Mouse (Mus musculus): Measurements from ENCODE around the gene Kiss1. TPM values are rescaled to one million over a fixed set of nuclear protein-coding genes. Genes with fewer than 3 reads are reported as not detected.

Kiss1 gene
- total RNA-seq, 1 experiment from 2014 or later = not detected

DNA sequence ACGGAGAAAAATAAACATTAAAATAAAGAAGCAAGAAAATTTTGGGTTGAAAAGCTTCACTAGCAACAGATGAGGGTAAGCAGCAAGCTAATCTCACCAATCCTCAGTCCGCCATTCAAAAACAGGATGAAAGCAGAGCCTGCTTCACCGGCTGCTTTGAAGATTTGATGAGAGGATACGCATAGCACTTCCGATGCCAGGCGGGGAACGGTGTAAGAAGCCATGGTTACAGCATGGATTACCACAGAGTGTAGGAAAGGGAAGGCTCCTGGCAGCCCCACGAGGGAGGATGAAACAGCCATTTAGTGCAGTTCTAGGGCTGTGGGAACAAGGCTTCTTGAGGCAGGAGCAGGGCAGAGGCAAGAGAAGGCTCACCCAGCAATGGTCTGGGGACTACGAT is 30.1 kb downstream of the Kiss1 start:
- ATAC-seq (replicated peaks; ENCODE audit: insufficient number of reproducible peaks, low FRiP score, low TSS enrichment, poor library complexity, severe bottlenecking) = no peak

DNA sequence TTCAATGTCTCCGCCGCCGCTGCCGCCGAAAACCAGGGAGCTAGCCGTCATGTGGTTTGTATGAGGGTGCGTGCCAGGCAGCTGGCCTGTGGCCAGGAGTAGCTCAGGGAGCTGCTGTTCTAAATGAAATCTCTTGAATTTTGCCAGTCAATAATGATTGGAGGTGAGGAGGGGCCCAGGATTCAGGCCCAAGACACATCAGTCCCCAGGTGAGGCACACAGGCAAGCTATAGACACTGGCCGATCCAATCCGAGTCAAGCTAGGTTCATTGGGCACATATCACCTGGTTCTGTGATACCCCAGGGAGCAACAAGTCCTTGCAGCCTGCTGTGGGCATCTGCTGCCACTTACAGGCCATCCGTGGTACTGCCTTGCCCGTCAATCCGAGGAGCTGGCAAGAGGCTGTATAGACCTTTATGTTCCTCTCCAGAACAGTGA is 31.7 kb downstream of the Kiss1 start:
- ATAC-seq (replicated peaks; ENCODE audit: insufficient number of reproducible peaks, low FRiP score, low TSS enrichment, poor library complexity, severe bottlenecking) = 0 out of 2 replicates have a peak, but pooled peaks have one; percentile 40

DNA sequence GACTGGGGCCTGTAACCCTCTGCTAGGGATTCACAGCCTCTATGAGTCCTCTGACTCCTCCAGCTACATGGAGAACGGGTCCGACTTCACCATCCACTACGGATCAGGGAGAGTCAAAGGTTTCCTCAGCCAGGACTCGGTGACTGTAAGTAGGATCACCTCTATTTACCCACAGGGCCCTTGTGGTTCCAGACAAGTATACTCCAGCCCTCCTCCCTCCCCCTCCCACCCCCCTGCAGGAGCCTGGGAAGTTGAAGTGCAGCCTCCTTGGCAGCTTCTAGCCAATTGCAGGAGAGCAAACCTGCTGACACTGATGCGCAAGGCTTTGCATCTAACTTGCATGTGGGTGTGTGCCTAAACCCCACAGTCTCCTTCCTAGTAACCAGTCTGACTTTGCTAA is 33.8 kb downstream of the Kiss1 start:
- ATAC-seq (replicated peaks; ENCODE audit: insufficient number of reproducible peaks, low FRiP score, low TSS enrichment, poor library complexity, severe bottlenecking) = no peak

- no peak for ATAC-seq (replicated peaks; ENCODE audit: insufficient number of reproducible peaks, low FRiP score, low TSS enrichment, poor library complexity, severe bottlenecking)
Measured at GRCm38 (mm10) chr1:133355912-133356311, 34.2 kb downstream of the Kiss1 start.

DNA sequence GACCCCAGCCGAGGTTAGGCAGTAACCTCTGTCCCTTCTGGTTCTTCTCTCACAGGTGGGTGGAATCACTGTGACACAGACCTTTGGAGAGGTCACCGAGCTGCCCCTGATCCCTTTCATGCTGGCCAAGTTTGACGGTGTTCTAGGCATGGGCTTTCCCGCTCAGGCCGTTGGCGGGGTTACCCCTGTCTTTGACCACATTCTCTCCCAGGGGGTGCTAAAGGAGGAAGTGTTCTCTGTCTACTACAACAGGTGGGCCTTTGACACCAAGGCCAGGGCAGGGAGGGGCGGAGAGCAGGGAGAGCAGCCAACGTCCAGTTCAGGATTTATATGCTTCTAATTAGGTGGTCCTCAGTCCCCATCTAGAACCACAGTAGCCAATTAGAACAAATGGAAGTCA is 34.7 kb downstream of the Kiss1 start:
- ATAC-seq (replicated peaks; ENCODE audit: insufficient number of reproducible peaks, low FRiP score, low TSS enrichment, poor library complexity, severe bottlenecking) = no peak

- ATAC-seq (replicated peaks; ENCODE audit: insufficient number of reproducible peaks, low FRiP score, low TSS enrichment, poor library complexity, severe bottlenecking) = no peak
Measured at GRCm38 (mm10) chr1:133361006-133361405, 39.3 kb downstream of the Kiss1 start.

DNA sequence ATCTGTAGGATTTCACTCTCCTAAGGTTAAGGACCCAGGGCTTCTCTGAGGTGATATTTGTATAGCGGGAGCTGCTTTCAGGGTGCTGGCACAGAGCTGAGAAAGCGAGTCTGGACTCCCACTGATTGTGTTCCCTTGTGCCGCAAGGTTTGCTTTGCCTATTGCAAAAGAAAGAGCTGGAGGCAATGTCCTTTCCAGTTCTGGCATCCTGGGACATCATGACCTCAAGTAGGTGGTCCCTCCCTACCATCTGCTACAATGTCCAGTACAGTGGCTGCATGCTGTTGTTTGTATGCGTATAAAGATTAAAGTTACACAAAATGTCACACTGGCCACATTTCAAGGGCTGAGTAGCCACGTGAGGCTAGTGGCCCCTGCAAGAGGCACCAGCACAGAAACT is 40.4 kb downstream of the Kiss1 start:
- no peak for ATAC-seq (replicated peaks; ENCODE audit: insufficient number of reproducible peaks, low FRiP score, low TSS enrichment, poor library complexity, severe bottlenecking)

GRCm38 (mm10) chr1:133363276-133364021 is 41.8 kb downstream of the Kiss1 start, which contains the start of gene Etnk2:
Etnk2 (plus strand) TSS chr1:133363572.
- ATAC-seq (replicated peaks; ENCODE audit: insufficient number of reproducible peaks, low FRiP score, low TSS enrichment, poor library complexity, severe bottlenecking) = no peak

DNA sequence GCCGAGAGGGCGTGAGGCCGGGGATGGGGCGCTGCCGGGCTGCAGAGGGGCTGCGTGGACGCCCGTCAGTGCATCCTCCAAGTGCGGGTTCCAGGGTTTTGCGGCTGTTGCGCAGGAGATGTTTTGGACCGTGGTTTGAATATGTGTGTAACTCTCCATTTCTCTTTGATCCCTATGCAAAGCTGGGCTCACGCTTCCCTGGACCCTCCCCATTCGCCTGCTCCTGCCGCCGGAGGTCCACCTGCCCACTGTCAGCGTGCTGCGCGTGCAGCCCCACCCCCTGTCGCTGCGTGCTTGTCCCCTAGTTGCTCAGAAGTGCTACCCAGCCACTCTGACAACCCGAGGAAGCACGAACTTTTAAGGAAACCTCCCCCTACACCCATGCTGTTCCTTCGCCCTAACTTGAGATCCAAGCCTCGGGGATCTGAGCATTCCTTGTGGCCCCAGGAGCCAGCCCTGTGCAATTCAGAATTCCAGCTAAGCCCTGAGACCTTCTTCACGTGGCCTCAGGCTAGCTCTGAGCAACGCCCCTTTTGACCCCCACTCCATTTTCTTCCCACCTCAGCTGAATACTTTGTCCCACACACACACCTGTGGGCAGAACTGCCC is 42.5 kb downstream of the Kiss1 start:
- ATAC-seq (replicated peaks; ENCODE audit: insufficient number of reproducible peaks, low FRiP score, low TSS enrichment, poor library complexity, severe bottlenecking) = no peak

DNA sequence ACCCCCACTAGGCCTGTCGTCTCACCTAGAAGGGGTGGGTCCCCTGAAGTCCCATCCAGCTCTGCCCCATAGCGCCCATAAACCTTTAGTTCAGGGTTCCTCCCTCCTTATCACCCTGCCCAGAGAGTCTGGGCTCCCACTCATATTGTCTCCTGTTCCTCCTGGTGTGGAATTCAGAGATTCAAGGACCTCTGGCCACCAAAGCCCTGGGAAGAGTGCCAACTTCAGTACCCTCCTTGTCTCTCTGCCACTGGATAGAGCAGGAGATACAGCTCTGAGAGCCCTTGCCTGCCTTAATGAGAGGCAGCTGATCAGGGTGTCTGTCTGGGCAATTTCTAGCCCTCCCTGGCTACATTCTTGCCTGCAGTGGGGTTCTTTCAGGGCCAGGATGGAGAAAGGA is 43.2 kb downstream of the Kiss1 start:
- ATAC-seq (replicated peaks; ENCODE audit: insufficient number of reproducible peaks, low FRiP score, low TSS enrichment, poor library complexity, severe bottlenecking) = no peak

DNA sequence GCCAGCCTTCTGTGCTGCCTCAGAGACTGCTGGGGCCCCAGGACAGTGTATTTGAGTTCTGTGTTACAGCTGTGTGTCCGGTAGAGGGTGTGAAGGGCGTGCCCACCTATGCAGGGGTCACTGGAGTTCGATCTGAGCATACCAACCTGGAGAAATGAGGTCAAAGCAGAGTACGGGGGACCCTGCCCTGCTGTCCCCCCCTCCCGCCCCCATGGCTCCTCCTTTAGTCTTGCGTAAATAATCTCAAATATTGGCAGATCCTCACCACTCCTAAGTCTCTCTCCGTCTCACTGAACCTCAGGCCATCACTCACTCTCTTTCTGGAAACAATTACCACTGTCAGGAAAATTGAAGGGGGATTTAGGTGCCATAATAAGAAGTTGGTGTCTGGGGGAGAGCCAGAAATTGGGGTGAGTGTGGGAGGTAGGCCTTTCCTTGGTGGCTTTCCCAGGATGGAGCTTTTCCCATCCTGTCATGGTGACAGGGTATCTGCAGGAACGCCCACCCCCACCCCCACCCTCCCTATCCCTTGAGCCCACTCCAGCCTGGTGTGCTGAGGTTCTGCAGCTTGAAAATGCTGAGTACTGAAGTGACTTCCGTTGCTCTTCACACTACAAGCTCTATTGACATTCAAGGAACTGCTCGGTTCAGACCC is 45.4 kb downstream of the Kiss1 start:
- no peak for ATAC-seq (replicated peaks; ENCODE audit: insufficient number of reproducible peaks, low FRiP score, low TSS enrichment, poor library complexity, severe bottlenecking)

- no peak for ATAC-seq (replicated peaks; ENCODE audit: insufficient number of reproducible peaks, low FRiP score, low TSS enrichment, poor library complexity, severe bottlenecking)
Measured at GRCm38 (mm10) chr1:133367606-133368488, 46.2 kb downstream of the Kiss1 start.

DNA sequence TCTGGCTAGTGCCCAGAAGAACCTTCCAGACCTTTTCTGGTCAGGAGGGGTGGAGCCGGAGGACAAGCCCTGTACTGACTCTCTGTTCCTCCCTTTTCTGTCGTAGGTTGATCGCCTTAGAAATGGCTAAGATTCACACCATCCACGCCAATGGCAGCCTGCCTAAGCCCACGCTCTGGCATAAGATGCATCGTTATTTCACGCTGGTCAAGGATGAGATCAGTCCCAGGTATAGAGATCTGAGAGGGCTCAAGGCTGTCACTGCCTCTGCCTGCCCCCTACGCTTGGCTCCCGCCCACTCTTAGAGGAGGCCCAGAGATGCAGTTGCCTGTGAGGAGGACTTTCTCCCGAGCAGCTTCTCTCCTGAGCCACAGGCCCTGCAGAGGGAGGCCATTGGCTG is 47.0 kb downstream of the Kiss1 start:
- ATAC-seq (replicated peaks; ENCODE audit: insufficient number of reproducible peaks, low FRiP score, low TSS enrichment, poor library complexity, severe bottlenecking) = no peak

DNA sequence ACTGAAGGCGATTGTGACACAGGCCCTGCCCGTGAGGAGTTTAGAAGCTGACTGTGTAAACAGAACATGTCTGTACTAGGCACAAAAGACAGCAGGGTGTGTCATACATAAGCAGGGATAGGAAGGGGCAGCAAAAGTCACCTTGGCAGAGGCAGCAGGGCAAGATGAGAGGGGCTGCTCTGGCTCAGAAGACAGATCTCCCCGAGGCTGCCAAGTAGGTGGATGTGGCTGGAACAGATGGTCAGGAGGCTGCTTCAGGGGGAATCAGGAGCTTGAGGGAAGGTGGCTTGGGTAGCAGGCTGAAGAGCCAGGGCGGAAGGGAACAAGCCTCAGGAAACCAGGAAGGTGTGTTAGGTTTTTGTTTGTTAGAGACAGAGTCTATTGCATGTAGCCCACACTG is 48.7 kb downstream of the Kiss1 start:
- ATAC-seq (replicated peaks; ENCODE audit: insufficient number of reproducible peaks, low FRiP score, low TSS enrichment, poor library complexity, severe bottlenecking) = no peak

GRCm38 (mm10) chr1:133371431-133371830 is 49.8 kb downstream of the Kiss1 start:
- no peak for ATAC-seq (replicated peaks; ENCODE audit: insufficient number of reproducible peaks, low FRiP score, low TSS enrichment, poor library complexity, severe bottlenecking)

DNA sequence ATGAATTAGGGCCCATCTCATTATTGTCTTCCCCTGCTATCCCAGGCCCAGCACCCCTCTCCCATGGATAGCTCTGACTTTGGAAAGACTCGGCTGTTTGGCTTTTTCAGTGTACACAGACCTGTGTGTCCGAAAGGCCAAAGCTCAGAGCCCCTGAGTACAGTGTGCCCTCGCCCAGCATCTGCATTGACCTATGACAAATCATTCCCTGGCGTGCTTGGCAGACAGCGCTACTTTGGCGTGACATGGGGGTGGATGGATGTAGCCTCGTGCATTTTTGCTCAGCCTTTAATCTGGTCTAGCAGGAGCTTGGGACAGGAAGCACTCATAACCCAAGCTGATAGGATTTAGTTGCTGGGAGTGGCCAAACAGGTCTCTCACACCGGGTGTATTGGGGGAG is 50.4 kb downstream of the Kiss1 start:
- no peak for ATAC-seq (replicated peaks; ENCODE audit: insufficient number of reproducible peaks, low FRiP score, low TSS enrichment, poor library complexity, severe bottlenecking)

DNA sequence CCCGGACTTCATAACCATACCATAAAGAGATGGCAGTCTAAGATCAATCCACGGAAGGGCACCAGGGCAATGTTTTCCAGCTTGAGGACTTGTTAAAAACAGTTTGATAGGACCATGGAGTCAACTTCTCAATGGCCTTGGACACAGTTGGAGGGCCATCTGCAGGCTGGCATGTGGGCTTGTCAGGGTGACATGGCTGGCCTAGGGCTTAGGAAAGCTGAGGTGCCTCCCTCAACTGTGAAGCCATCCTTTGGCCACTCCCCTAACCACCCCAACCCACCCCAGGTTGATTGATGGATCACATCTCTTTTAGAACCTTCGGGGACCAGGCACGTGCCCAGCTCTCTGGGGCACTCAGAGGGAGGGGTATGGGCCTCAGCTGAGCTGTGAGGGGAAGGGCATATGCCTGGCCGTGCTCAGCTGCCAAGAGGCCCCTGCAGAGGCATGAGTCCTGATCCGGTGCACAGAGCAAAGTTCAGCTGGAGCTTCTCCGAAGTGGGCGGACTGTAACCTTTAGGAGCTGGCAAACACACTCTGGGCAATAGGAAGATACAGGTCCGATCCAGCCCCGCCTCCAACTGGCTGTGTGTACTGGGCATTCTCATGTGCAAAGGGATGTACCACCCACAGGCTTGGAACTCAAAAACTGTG is 54.1 kb downstream of the Kiss1 start:
- no peak for ATAC-seq (replicated peaks; ENCODE audit: insufficient number of reproducible peaks, low FRiP score, low TSS enrichment, poor library complexity, severe bottlenecking)

GRCm38 (mm10) chr1:133377547-133377946 is 55.9 kb downstream of the Kiss1 start:
- ATAC-seq (replicated peaks; ENCODE audit: insufficient number of reproducible peaks, low FRiP score, low TSS enrichment, poor library complexity, severe bottlenecking) = no peak
